Mouse (Mus musculus) embryonic facial prominence, embryonic 10.5 days (tissue): ENCODE results near the gene Gja1. TPM values are rescaled to one million over a fixed set of nuclear protein-coding genes. Genes with fewer than 3 reads are reported as not detected.

Experiments
- DNase-seq: peaks from one replicate; pipeline ENCODE4 v3.0.0-alpha.2; 2017; ENCODE audit warnings: low spot score
- H3K27ac ChIP-seq: fragments of 300-500 bp; sonication (generic); replicated peaks from 2 replicates; pipeline ENCODE4 v1.5.1; 2016; ENCODE audit warnings: mild to moderate bottlenecking
- H3K27me3 ChIP-seq: fragments of 300-500 bp; sonication (generic); replicated peaks from 2 replicates; pipeline ENCODE4 v1.6.1; 2016; ENCODE audit warnings: low read depth, mild to moderate bottlenecking; ENCODE audit not compliant: poor library complexity, severe bottlenecking
- H3K36me3 ChIP-seq: fragments of 300-500 bp; sonication (generic); replicated peaks from 2 replicates; pipeline ENCODE4 v1.6.1; 2016; ENCODE audit warnings: mild to moderate bottlenecking, moderate library complexity
- H3K4me1 ChIP-seq: fragments of 300-500 bp; sonication (generic); 2 replicates; pipeline ENCODE4 v1.6.1; 2016
- H3K4me3 ChIP-seq: fragments of 300-500 bp; sonication (generic); 2 replicates; pipeline ENCODE4 v1.5.1; 2016; ENCODE audit warnings: mild to moderate bottlenecking, moderate library complexity
- H3K9me3 ChIP-seq: fragments of 300-500 bp; sonication (generic); 2 replicates; pipeline ENCODE4 v1.6.1; 2016; ENCODE audit warnings: mild to moderate bottlenecking
- WGBS: fragments of 180-500 bp; shearing (Covaris S2); methylation state at CpG from one replicate; pipeline ENCODE4 v1.1.7; 2016; 5-methylcytosine and 5-hydroxymethylcytosine counted together
- polyA plus RNA-seq: library from polyadenylated mRNA; unstranded; fragments of >200 nt; fragmentation: Nextera tagmentation; extraction: Ambion mirVana; gene quantifications from 2 replicates; pipeline ENCODE4 v1.2.1, GENCODE M21; 2016

The Gja1 gene
- 253 and 259 TPM in 2 replicates for polyA plus RNA-seq

- whole genome bisulfite sequencing: 0% methylated on average over 23 of the region's 23 CpGs
- no peaks in the 10 kb centered on the region for H3K9me3 ChIP-seq
- peaks cover 40% of the 10 kb centered on the region for H3K4me1 ChIP-seq
Measured at GRCm38 (mm10) chr10:56377097-56377965, at the start of gene Gja1. Gja1 (plus strand) TSS chr10:56377330.

GRCm38 (mm10) chr10:56338851-56339489 lies 38.2 kb upstream of the Gja1 start:
- Histone ChIP-seq H3K36me3 (no peaks in the 10 kb centered on the region), H3K4me3 (no peak overlapping the region), H3K27ac (no peak overlapping the region), H3K4me1 (no peaks in the 10 kb centered on the region), H3K27me3 (no peaks in the 10 kb centered on the region), H3K9me3 (no peaks in the 10 kb centered on the region)
- peak; percentile 82 for DNase-seq
- 59% methylated on average over 6 of the region's 6 CpGs for WGBS

More at GRCm38 (mm10) chr10:56377097-56377965, at the start of gene Gja1:
- DNase-seq: peak; percentile 84
- Histone ChIP-seq H3K27me3 (no peaks in the 10 kb centered on the region), H3K27ac (peak within 1 kb of the TSS; percentile 98), H3K4me3 (peak within 1 kb of the TSS; percentile 82), H3K36me3 (peaks cover 11% of the 10 kb centered on the region)

DNA sequence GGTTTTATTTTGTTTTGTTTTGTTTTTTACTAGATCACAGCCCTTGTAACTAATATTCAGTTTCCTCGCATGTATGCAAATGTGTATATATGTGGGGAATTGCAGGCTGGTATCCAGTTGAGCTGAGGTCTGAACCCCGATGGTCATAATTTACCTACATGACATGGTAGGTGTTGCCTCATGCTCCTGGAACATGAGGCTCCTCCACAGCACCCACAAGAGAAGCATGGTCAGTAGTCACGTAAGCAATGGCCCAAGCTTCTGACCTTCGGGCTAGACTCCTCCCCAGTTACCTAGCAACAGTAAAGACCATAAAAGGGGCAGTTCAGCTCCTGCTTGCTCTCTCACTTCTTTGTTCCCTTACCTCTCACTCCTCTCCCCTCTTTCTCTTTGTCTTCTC lies 16.7 kb upstream of the Gja1 start:
- no peak for DNase-seq
- no peaks in the 10 kb centered on the region for H3K27me3 ChIP-seq
- 80% methylated on average over 4 of the region's 4 CpGs for WGBS
- no peak overlapping the region for H3K4me3 ChIP-seq
- H3K9me3 ChIP-seq: no peaks in the 10 kb centered on the region
- H3K27ac ChIP-seq: no peak overlapping the region
- H3K36me3 ChIP-seq: no peaks in the 10 kb centered on the region
- no peaks in the 10 kb centered on the region for H3K4me1 ChIP-seq

- 22% methylated on average over 7 of the region's 7 CpGs for WGBS
- no peaks in the 10 kb centered on the region for H3K36me3 ChIP-seq
- no peaks in the 10 kb centered on the region for H3K9me3 ChIP-seq
Measured at GRCm38 (mm10) chr10:56369073-56369472, 8.1 kb upstream of the Gja1 start.

DNA sequence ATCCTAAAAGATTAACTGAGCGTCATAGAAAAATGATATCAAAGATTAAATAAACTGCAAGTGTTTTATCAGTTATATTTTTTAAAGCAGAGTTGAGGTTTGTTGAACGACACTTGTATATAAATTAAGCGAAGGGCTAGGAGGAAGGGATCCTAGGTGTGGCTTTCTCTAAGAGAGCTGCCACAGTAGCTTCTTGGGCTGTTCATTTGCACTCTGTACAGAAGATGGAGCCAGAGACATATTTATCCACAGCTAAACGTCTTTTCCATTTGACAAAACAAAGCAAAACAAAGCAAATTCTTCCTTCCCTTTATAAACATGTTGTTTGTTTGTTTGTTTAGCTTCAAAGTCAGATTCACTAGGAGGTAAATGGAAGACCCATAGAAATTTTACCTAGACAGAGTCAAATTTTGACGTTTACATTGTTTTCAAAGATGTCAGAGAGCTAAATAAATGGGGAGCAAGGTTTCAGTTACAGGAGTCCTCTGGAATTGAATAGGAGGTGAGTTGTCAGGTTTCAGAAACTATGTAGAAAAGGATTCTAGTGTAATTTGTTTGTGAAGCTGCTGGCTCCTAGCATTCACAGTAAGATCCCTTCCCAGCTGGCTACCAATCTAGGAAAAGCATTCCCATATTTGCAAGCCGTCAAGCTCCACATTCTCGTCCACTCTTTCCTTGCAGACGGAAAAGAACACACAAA lies 4.0 kb upstream of the Gja1 start:
- peak overlapping the region; percentile 44; the same call in 1 of the 2 replicates for H3K27ac ChIP-seq
- H3K4me3 ChIP-seq: peak overlapping the region; percentile 8; the same call in 1 of the 2 replicates
- no peaks in the 10 kb centered on the region for H3K27me3 ChIP-seq
- no peaks in the 10 kb centered on the region for H3K9me3 ChIP-seq
- DNase-seq: no peak
- 21% methylated on average over 8 of the region's 8 CpGs for WGBS
- H3K4me1 ChIP-seq: peaks cover 25% of the 10 kb centered on the region
- H3K36me3 ChIP-seq: no peaks in the 10 kb centered on the region

More at GRCm38 (mm10) chr10:56369073-56369472, 8.1 kb upstream of the Gja1 start:
- Histone ChIP-seq H3K27me3 (no peaks in the 10 kb centered on the region), H3K4me3 (no peak overlapping the region), H3K27ac (no peak overlapping the region), H3K4me1 (peaks cover 9% of the 10 kb centered on the region)
- DNase-seq: peak; percentile 74

DNA sequence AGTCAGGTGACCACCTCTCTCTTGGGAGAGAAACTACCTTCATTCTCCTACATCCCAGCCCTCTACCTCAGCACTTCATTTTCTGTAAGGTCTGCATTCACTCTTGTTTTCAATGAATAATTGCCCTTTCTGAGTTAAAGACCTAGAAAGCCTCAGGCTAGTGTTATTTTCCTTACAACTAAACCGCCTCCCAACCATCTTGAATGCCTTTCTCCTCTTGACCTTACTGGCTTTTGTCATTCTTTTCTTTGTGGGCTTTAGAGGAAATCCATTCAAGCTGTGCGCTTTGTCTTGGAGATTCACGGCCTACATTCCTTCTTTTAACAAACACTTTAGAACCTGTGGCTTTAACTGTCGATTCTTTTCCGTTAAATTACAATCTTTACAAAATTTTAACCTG lies 3.0 kb upstream of the Gja1 start:
- H3K4me3 ChIP-seq: no peak overlapping the region
- no peaks in the 10 kb centered on the region for H3K9me3 ChIP-seq
- no peak for DNase-seq
- peaks cover 25% of the 10 kb centered on the region for H3K4me1 ChIP-seq
- H3K36me3 ChIP-seq: no peaks in the 10 kb centered on the region
- peak overlapping the region; percentile 59; the same call in 1 of the 2 replicates for H3K27ac ChIP-seq
- WGBS: 6% methylated on average over 5 of the region's 5 CpGs
- no peaks in the 10 kb centered on the region for H3K27me3 ChIP-seq

DNA sequence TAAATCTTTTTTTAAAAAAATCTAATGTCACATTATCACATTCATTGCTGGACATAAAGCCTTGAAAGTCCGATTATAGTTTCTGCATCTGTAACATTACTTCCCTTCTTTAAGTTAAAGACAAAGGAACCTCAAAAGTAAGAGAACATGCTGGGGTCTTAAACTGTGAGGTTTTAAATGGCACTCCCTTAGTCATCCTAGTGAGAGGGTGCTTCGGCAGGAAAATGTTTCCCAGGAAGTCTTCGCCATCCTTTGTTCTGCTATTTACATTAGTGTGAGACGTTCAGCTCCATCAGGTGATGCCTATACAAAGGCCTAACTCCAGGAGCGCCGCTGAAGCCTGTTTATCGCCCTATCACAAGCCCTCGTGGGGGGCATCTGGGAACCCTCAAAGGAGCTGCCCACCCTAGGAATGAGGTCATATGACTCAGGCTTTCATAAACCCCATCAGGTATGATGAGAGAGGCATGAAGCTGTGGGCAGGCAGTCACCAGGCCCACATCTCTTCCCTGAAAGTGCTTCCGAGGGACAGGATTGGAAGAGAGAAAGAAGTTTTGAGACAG lies 1.1 kb upstream of the Gja1 start:
- peak overlapping the region; percentile 82; the same call in 1 of the 2 replicates for H3K4me3 ChIP-seq

DNA sequence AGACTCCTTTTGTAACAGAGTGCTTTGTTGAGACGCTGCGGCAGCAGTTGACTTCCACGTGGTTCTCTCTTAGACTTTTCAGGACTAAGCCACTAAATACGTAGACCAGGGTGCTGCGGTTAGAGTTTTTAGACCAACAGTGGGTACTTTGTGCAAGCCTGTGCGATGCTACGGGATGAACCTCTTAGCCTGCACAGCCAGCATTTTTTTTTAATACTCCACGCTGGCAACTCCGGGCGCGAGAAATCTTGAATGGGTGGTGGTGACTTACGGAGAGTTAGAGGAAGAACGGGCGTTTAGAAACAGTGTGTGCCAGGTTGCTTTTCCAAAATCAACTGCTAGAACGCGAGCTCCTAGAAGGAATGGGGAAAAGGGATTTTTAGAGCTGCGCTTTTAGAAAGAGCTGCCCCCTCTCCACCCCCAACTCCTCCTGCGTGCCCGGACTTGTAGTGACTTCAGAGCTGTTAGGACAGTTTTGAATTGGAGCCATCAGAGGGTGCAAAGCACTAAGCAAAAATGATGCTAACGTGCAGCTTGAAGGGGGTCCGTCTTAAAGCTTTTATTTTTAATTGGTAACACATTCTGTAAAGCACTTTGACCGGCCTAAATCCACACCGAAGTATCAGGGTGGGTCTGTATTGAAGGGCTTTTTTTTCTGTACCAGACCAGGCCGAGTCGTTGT lies 977 bp downstream of the Gja1 start:
- Histone ChIP-seq H3K4me1 (peaks cover 40% of the 10 kb centered on the region), H3K9me3 (no peaks in the 10 kb centered on the region), H3K36me3 (peaks cover 18% of the 10 kb centered on the region), H3K27me3 (no peaks in the 10 kb centered on the region), H3K4me3 (peak overlapping the region; percentile 82), H3K27ac (peak overlapping the region; percentile 98)
- under 1% methylated on average over 25 of the region's 25 CpGs for WGBS
- peak; percentile 62 for DNase-seq

More for the DNA sequence above, 1.1 kb upstream of the Gja1 start:
- H3K4me1 ChIP-seq: peaks cover 34% of the 10 kb centered on the region
- H3K9me3 ChIP-seq: no peaks in the 10 kb centered on the region
- WGBS: 17% methylated on average over 9 of the region's 9 CpGs
- H3K36me3 ChIP-seq: no peaks in the 10 kb centered on the region
- no peaks in the 10 kb centered on the region for H3K27me3 ChIP-seq
- H3K27ac ChIP-seq: peak overlapping the region; percentile 98
- peak; percentile 38 for DNase-seq

DNA sequence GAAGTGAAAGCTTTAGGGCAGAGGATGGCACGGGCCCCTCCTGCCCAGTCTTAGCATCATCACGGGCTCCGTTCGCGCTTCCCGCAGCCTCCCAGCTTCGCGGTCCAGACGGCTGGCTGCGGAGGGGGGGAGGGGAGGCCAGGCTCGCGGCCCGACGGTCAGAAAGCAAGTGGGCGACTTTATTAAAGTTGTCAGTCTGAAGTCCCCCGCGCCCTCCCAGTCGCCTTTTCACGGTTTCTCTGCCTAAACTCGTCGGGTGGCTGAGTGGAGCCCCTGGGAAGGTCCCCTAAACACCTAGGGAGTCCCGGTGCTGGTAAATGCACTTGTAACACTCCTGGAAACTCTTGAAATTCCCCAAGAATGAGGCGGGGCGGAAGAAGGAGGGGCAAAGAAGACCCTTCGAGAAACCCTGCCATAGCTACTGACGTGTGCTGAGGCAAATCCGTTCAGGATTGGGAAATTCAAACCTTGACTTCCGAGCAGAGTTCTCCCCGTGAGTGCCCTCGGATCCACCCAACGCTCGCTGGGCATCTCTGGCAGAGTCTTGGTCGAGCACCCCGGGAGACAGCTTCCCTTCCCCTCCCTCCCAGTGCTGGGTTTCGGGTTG lies 1.6 kb downstream of the Gja1 start:
- Histone ChIP-seq H3K9me3 (no peaks in the 10 kb centered on the region), H3K27ac (peak overlapping the region; percentile 98), H3K36me3 (peaks cover 25% of the 10 kb centered on the region), H3K4me3 (peak overlapping the region; percentile 82), H3K4me1 (peaks cover 34% of the 10 kb centered on the region), H3K27me3 (no peaks in the 10 kb centered on the region)
- under 1% methylated on average over 35 of the region's 35 CpGs for WGBS
- peak; percentile 84 for DNase-seq

GRCm38 (mm10) chr10:56379720-56380119 lies 2.6 kb downstream of the Gja1 start:
- no peak for DNase-seq
- Histone ChIP-seq H3K9me3 (no peaks in the 10 kb centered on the region), H3K27ac (peak overlapping the region; percentile 83), H3K4me3 (peak overlapping the region; percentile 82), H3K4me1 (peaks cover 24% of the 10 kb centered on the region), H3K27me3 (no peaks in the 10 kb centered on the region), H3K36me3 (peaks cover 34% of the 10 kb centered on the region)
- 7% methylated on average over 7 of the region's 7 CpGs for WGBS
